Mouse (Mus musculus) olfactory bulb, adult 2 months (tissue): ENCODE data around the gene Kcnj1.

Source experiments
- CTCF ChIP-seq: fragments of 200-500 bp; IDR thresholded peaks from 2 replicates; pipeline ENCODE4 v1.5.1; 2012; ENCODE audit warnings: low read depth, mild to moderate bottlenecking, low read length, moderate library complexity; ENCODE audit not compliant: insufficient read depth
- POLR2A ChIP-seq: fragments of 200-500 bp; IDR thresholded peaks from 2 replicates; pipeline ENCODE4 v1.6.1; 2012; ENCODE audit warnings: mild to moderate bottlenecking, low read depth, low read length, moderate library complexity; ENCODE audit not compliant: insufficient read depth

GRCm38 (mm10) chr9:32417466-32418116 is 45.3 kb downstream of the Kcnj1 start:
- TF ChIP-seq POLR2A (no peak), CTCF (no peak)
